Mouse (Mus musculus) liver, postnatal 0 days (tissue): ENCODE measurements around the gene 2010111I01Rik.

Source experiments
- CTCF ChIP-seq: sonication (generic); IDR thresholded peaks from 2 replicates; pipeline ENCODE4 v1.5.1; 2016; ENCODE audit warnings: antibody characterized with exemption, low read depth
- EP300 ChIP-seq: IDR thresholded peaks from 2 replicates; pipeline ENCODE4 v1.6.1; 2016; ENCODE audit warnings: antibody characterized with exemption, low read depth, mild to moderate bottlenecking

DNA sequence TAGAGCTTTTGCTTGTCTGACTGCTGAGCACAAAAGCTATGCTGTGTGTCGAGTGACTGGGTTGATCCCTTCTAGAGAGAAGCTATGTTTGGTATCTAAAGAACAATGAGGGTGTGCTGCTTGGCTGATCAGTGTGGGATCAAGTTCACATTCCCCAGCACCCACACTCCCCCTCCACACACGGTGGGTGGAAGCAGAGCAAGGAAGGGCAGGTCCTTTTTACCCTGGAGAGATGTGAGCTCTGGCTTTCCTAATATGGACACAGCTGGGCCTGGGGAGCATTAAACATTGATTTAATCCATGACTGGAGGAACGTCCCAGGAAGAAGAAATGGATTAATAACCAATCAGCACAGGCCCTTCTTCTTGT is 267.0 kb downstream of the 2010111I01Rik start:
- no peak for TF ChIP-seq CTCF
- no peak for TF ChIP-seq EP300
